Mouse (Mus musculus): ENCODE results near the gene Hps4. TPM values are rescaled to one million over a fixed set of nuclear protein-coding genes. Genes with fewer than 3 reads are reported as not detected.

Hps4 gene
- total RNA-seq, 2 experiments from 2014 or later = 26.9 to 38.3 TPM

- TF ChIP-seq CTCF (IDR thresholded peaks at IDR 0.05) = no peak
- intact Hi-C loops (cut with DNase I) = no loop called here
- Histone ChIP-seq H3K27ac (no peak overlapping the region), H3K4me3 (no peak overlapping the region)
- DNase-seq (ENCODE audit: extremely low spot score in 1 of 2, low spot score in 2 of 2) = no peak
Measured at GRCm38 (mm10) chr5:112418023-112418422, 75.1 kb downstream of the Hps4 start.

- H3K27ac ChIP-seq = no peak overlapping the region
- intact Hi-C loops (cut with DNase I) = no loop called here
- no peak for DNase-seq (ENCODE audit: extremely low spot score in 1 of 2, low spot score in 2 of 2)
- H3K4me3 ChIP-seq = no peak overlapping the region
- TF ChIP-seq CTCF (IDR thresholded peaks at IDR 0.05) = no peak
Measured at GRCm38 (mm10) chr5:112419535-112419934, 76.7 kb downstream of the Hps4 start.

GRCm38 (mm10) chr5:112426635-112427034, 83.8 kb downstream of the Hps4 start:
- intact Hi-C loops (cut with DNase I) = loop anchor here (5.0 kb wide), 3 partner anchors 34 to 214 kb away; partner anchors contain the start of gene Asphd2
- TF ChIP-seq CTCF (IDR thresholded peaks at IDR 0.05) = no peak
- H3K27ac ChIP-seq = no peak overlapping the region
- H3K4me3 ChIP-seq = no peak overlapping the region
- no peak for DNase-seq (ENCODE audit: extremely low spot score in 1 of 2, low spot score in 2 of 2)

GRCm38 (mm10) chr5:112427283-112427682, 84.4 kb downstream of the Hps4 start:
- intact Hi-C loops (cut with DNase I) = loop anchor here (5.0 kb wide), 3 partner anchors 35 to 215 kb away; partner anchors contain the start of gene Asphd2
- Histone ChIP-seq H3K27ac (no peak overlapping the region), H3K4me3 (no peak overlapping the region)
- DNase-seq (ENCODE audit: extremely low spot score in 1 of 2, low spot score in 2 of 2) = peak; percentile 60 to 73
- TF ChIP-seq CTCF (IDR thresholded peaks at IDR 0.05) = peak; percentile 95

Other genes with a start within 250 kb of the Hps4 start
- gene Cryba4, start 90.6 kb upstream of the Hps4 start, total RNA-seq (2021) = under 1 TPM in 1 of 2 experiments, not detected in 1; 0.49 TPM
- gene Crybb1, start 87.3 kb upstream of the Hps4 start, total RNA-seq (2021) = 1 to 10 TPM; 6.9 to 7.4 TPM
- gene Tpst2, start 66.4 kb upstream of the Hps4 start, total RNA-seq (2021) = 10 to 100 TPM; 37.5 to 41.9 TPM
- gene Tfip11, start 16.7 kb upstream of the Hps4 start, total RNA-seq (2021) = 10 to 100 TPM; 43.0 to 45.0 TPM
- 10 to 100 TPM; 23.1 to 29.9 TPM for gene Srrd, start within 50 bp of the Hps4 start, total RNA-seq (2021)
- gene Gm6583, start 12.9 kb downstream of the Hps4 start, total RNA-seq (2021) = not detected
- 100 to 1,000 TPM; 180 to 183 TPM for gene Asphd2, start 51.8 kb downstream of the Hps4 start, total RNA-seq (2021)
- gene Gm6588, start 106.3 kb downstream of the Hps4 start, total RNA-seq (2021) = not detected
- 100 to 1,000 TPM; 174 to 177 TPM for gene Sez6l, start 234.1 kb downstream of the Hps4 start, total RNA-seq (2021)

Measured in left cerebral cortex, adult 2 months (tissue).